Mouse (Mus musculus) natural killer cell, adult 2 months (primary cell): ENCODE results near the gene Epb41l2.

Source experiments
- DNase-seq, 2 experiments: peaks; one replicate each; pipeline ENCODE4 v3.0.0; 2022; ENCODE audit warnings: low spot score in 2 of 2

Gene Epb41l2

GRCm38 (mm10) chr10:25571319-25572240 is 212.0 kb downstream of the Epb41l2 start:
- no peak for DNase-seq
